Mouse (Mus musculus) spleen, adult 2 months (tissue): ENCODE measurements around the gene Pdss2. TPM values are rescaled to one million over a fixed set of nuclear protein-coding genes. Genes with fewer than 3 reads are reported as not detected.

Experiments used
- DNase-seq, 2 experiments: peaks; one replicate each; pipeline versions ENCODE4 v3.0.0 to v3.0.0-alpha.2; 2012 to 2021; ENCODE audit warnings: low spot score in 2 of 2, low read depth in 1 of 2
- H3K27ac ChIP-seq: fragments of 200-500 bp; 2 replicates; pipeline ENCODE4 v1.5.1; 2012; ENCODE audit warnings: low read length, inconsistent platforms; ENCODE audit not compliant: insufficient read depth
- H3K27me3 ChIP-seq: fragments of 200-500 bp; 2 replicates; pipeline ENCODE4 v1.6.1; 2012; ENCODE audit warnings: mild to moderate bottlenecking, moderate library complexity, low read length, inconsistent platforms; ENCODE audit not compliant: control insufficient read depth, insufficient read depth
- H3K36me3 ChIP-seq: fragments of 200-500 bp; 2 replicates; pipeline ENCODE4 v1.6.1; 2012; ENCODE audit warnings: mild to moderate bottlenecking, low read length, inconsistent platforms; ENCODE audit not compliant: control insufficient read depth, insufficient read depth
- H3K4me1 ChIP-seq: fragments of 200-500 bp; 2 replicates; pipeline ENCODE4 v1.6.1; 2011; ENCODE audit warnings: inconsistent platforms; ENCODE audit not compliant: control insufficient read depth, insufficient read depth, insufficient read length
- H3K4me3 ChIP-seq: fragments of 200-500 bp; 2 replicates; pipeline ENCODE4 v1.5.1; 2011; ENCODE audit warnings: mild to moderate bottlenecking, inconsistent platforms; ENCODE audit not compliant: insufficient read depth, insufficient read length; ENCODE audit errors: extremely low read depth
- CTCF ChIP-seq: fragments of 200-500 bp; IDR thresholded peaks from 2 replicates; pipeline ENCODE4 v1.5.1; 2011; ENCODE audit warnings: mild to moderate bottlenecking, inconsistent platforms; ENCODE audit not compliant: insufficient read depth, insufficient read length, insufficient replicate concordance; ENCODE audit errors: extremely low read depth
- POLR2A ChIP-seq: fragments of 200-500 bp; IDR thresholded peaks from 2 replicates; pipeline ENCODE4 v1.6.1; 2011; ENCODE audit warnings: low read depth, low read length, inconsistent platforms
- WGBS: fragments of 180-500 bp; shearing (Covaris S2); methylation state at CpG from one replicate; pipeline ENCODE4 v1.1.7; 2018; 5-methylcytosine and 5-hydroxymethylcytosine counted together
- polyA plus RNA-seq: library from polyadenylated mRNA; depleted of rRNA; stranded (reverse); fragments of >200 nt; gene quantifications from 2 replicates; pipeline ENCODE4 v1.2.3, GENCODE M21; 2012

Pdss2 gene
- polyA plus RNA-seq, 1 experiment = 4.6 TPM

GRCm38 (mm10) chr10:43271318-43271717, 50.0 kb downstream of the Pdss2 start:
- H3K27ac ChIP-seq = no peak overlapping the region
- no peak for DNase-seq
- no peaks in the 10 kb centered on the region for H3K36me3 ChIP-seq
- no peaks in the 10 kb centered on the region for H3K4me1 ChIP-seq
- no peak overlapping the region for H3K4me3 ChIP-seq
- WGBS = 93% methylated on average over 2 of the region's 2 CpGs
- TF ChIP-seq CTCF (no peak), POLR2A (no peak)
- H3K27me3 ChIP-seq = no peaks in the 10 kb centered on the region

- Histone ChIP-seq H3K27me3 (no peaks in the 10 kb centered on the region), H3K27ac (no peak overlapping the region), H3K36me3 (no peaks in the 10 kb centered on the region), H3K4me3 (no peak overlapping the region), H3K4me1 (no peaks in the 10 kb centered on the region)
- no peak for DNase-seq
- WGBS = 92% methylated on average over 4 of the region's 4 CpGs
- TF ChIP-seq POLR2A (no peak), CTCF (no peak)
Measured at GRCm38 (mm10) chr10:43272381-43272780, 51.1 kb downstream of the Pdss2 start.

- Histone ChIP-seq H3K4me3 (no peak overlapping the region), H3K27ac (no peak overlapping the region), H3K4me1 (no peaks in the 10 kb centered on the region), H3K27me3 (no peaks in the 10 kb centered on the region), H3K36me3 (no peaks in the 10 kb centered on the region)
- WGBS = 90% methylated on average over 3 of the region's 3 CpGs
- no peak for DNase-seq
- no peak for TF ChIP-seq CTCF
- TF ChIP-seq POLR2A = no peak
Measured at GRCm38 (mm10) chr10:43273057-43273456, 51.8 kb downstream of the Pdss2 start.

GRCm38 (mm10) chr10:43275446-43275845, 54.2 kb downstream of the Pdss2 start:
- no peak overlapping the region for H3K4me3 ChIP-seq
- no peak for DNase-seq
- no peaks in the 10 kb centered on the region for H3K27me3 ChIP-seq
- H3K27ac ChIP-seq = no peak overlapping the region
- TF ChIP-seq CTCF (no peak), POLR2A (no peak)
- H3K4me1 ChIP-seq = no peaks in the 10 kb centered on the region
- H3K36me3 ChIP-seq = no peaks in the 10 kb centered on the region
- 88% methylated on average over 5 of the region's 5 CpGs for WGBS

GRCm38 (mm10) chr10:43276116-43276659, 54.9 kb downstream of the Pdss2 start:
- WGBS = 91% methylated on average over 1 of the region's 1 CpGs
- Histone ChIP-seq H3K27ac (no peak overlapping the region), H3K4me1 (no peaks in the 10 kb centered on the region), H3K27me3 (no peaks in the 10 kb centered on the region), H3K4me3 (no peak overlapping the region), H3K36me3 (no peaks in the 10 kb centered on the region)
- no peak for DNase-seq
- TF ChIP-seq POLR2A = no peak
- TF ChIP-seq CTCF = no peak

- no peaks in the 10 kb centered on the region for H3K36me3 ChIP-seq
- no peaks in the 10 kb centered on the region for H3K4me1 ChIP-seq
- H3K4me3 ChIP-seq = no peak overlapping the region
- H3K27me3 ChIP-seq = no peaks in the 10 kb centered on the region
- no peak for TF ChIP-seq CTCF
- TF ChIP-seq POLR2A = no peak
- 85% methylated on average over 8 of the region's 8 CpGs for WGBS
- H3K27ac ChIP-seq = no peak overlapping the region
- no peak for DNase-seq
Measured at GRCm38 (mm10) chr10:43277266-43278145, 56.2 kb downstream of the Pdss2 start.

GRCm38 (mm10) chr10:43279637-43280288, 58.5 kb downstream of the Pdss2 start:
- H3K27ac ChIP-seq = no peak overlapping the region
- no peak for DNase-seq
- no peaks in the 10 kb centered on the region for H3K27me3 ChIP-seq
- H3K4me1 ChIP-seq = no peaks in the 10 kb centered on the region
- 69% methylated on average over 5 of the region's 5 CpGs for WGBS
- H3K36me3 ChIP-seq = no peaks in the 10 kb centered on the region
- TF ChIP-seq CTCF (no peak), POLR2A (no peak)
- H3K4me3 ChIP-seq = no peak overlapping the region
